In genomic region chr2:84519514-84520067, GRCm38 (mm10) we compare ENCODE assay signal across 10 mouse cellular contexts. TPM values are rescaled to one million over a fixed set of nuclear protein-coding genes. Genes with fewer than 3 reads are reported as not detected.
DNase-seq lines count a peak whose midpoint lies in the region; ATAC-seq and TF ChIP-seq lines count a peak whose summit lies in the region.
"Had no signal": no experiment of that assay in that cellular context is flagged by ENCODE, and none has a peak within 500 bp of the region (broad histone marks: within the 10 kb centered on the region; RNA-seq: fewer than 3 reads in every experiment).

No protein-coding gene starts in this region.

- no peak overlapping the region for H3K4me3 ChIP-seq in left cerebral cortex, adult 2 months
- H3K4me3 ChIP-seq in heart, embryonic 14.5 days (ENCODE audit: control insufficient read depth in 1 of 2, insufficient read depth in 1 of 2, low read depth in 1 of 2, low read length in 2 of 2): no peak overlapping the region
- H3K4me3 ChIP-seq in stomach, embryonic 15.5 days (replicated peaks): no peak overlapping the region

- TF ChIP-seq CTCF in left cerebral cortex, adult 2 months (IDR thresholded peaks at IDR 0.05): no peak

- H3K27ac ChIP-seq in left cerebral cortex, adult 2 months: peak overlapping the region; percentile 24; the same call in 1 of the 2 replicates
- peak overlapping the region; percentile 89 to 91 for H3K27ac ChIP-seq in heart, embryonic 14.5 days (replicated peaks in 1 of 2; ENCODE audit: control insufficient read depth in 1 of 2, insufficient read depth in 1 of 2, low read depth in 2 of 2, low read length in 2 of 2)
- H3K27ac ChIP-seq in stomach, embryonic 15.5 days: peak overlapping the region; percentile 82

- 18% methylated on average over 12 of the region's 12 CpGs for WGBS in heart, embryonic 14.5 days
- 33% methylated on average over 12 of the region's 12 CpGs for WGBS in stomach, embryonic 15.5 days

- peak; percentile 66 for ATAC-seq in heart, embryonic 14.5 days (ENCODE audit: insufficient number of reproducible peaks, insufficient read depth, low FRiP score, low read depth)
- ATAC-seq in stomach, embryonic 15.5 days (ENCODE audit: insufficient read depth, low FRiP score, low read depth): peak; percentile 88

- 0 out of 2 replicates have a peak overlapping the region, but pooled peaks have one; percentile 28 for H3K9ac ChIP-seq in heart, embryonic 14.5 days (ENCODE audit: low read length)
- H3K9ac ChIP-seq in stomach, embryonic 15.5 days: no peak overlapping the region

- H3K27me3 ChIP-seq in heart, embryonic 14.5 days (ENCODE audit: control insufficient read depth, insufficient read depth, low read length): no peaks in the 10 kb centered on the region
- no peaks in the 10 kb centered on the region for H3K27me3 ChIP-seq in stomach, embryonic 15.5 days (replicated peaks)

- peaks cover 9 to 19% of the 10 kb centered on the region in 2 experiments for H3K4me1 ChIP-seq in heart, embryonic 14.5 days (ENCODE audit: control insufficient read depth in 2 of 2, insufficient read depth in 2 of 2, low read length in 2 of 2)
- 0 out of 2 replicates have a peak, but pooled peaks cover 6% of the 10 kb centered on the region for H3K4me1 ChIP-seq in stomach, embryonic 15.5 days

- H3K9me3 ChIP-seq in heart, embryonic 14.5 days (ENCODE audit: control insufficient read depth, low read length): 0 out of 2 replicates have a peak, but pooled peaks cover 4% of the 10 kb centered on the region
- H3K9me3 ChIP-seq in stomach, embryonic 15.5 days: no peaks in the 10 kb centered on the region

- no peaks in the 10 kb centered on the region for H3K36me3 ChIP-seq in heart, embryonic 14.5 days (ENCODE audit: control insufficient read depth, insufficient read depth, low read length)
- H3K36me3 ChIP-seq in stomach, embryonic 15.5 days: no peaks in the 10 kb centered on the region

- peak overlapping the region; percentile 45 for H3K4me2 ChIP-seq in heart, embryonic 14.5 days (ENCODE audit: low read length)
- peak overlapping the region; percentile 29 for H3K4me2 ChIP-seq in stomach, embryonic 15.5 days

- DNase-seq in left cerebral cortex, adult 2 months (ENCODE audit: extremely low spot score in 1 of 2, low spot score in 2 of 2): no peak
- DNase-seq in left cerebral cortex, postnatal 36 days (ENCODE audit: low spot score in 2 of 2): no peak
- DNase-seq in kidney, postnatal 36 days: peak; percentile 16 to 34
- DNase-seq in left cerebral cortex, adult 8-10 months (ENCODE audit: low spot score in 2 of 2): no peak
- no peak for DNase-seq in left cerebral cortex, postnatal 25 days (ENCODE audit: low spot score in 2 of 2)
- no peak for DNase-seq in urinary bladder, adult 2 months (ENCODE audit: low spot score)
- DNase-seq: cerebellum, adult 11 months; left cerebral cortex, postnatal 4 days had no signal

- intact Hi-C loops in left cerebral cortex, adult 2 months (cut with DNase I): no loop called here
- intact Hi-C loops in left cerebral cortex, postnatal 36 days (cut with DNase I): no loop called here
- intact Hi-C loops in left cerebral cortex, postnatal 25 days (cut with DNase I): no loop called here

RNA-seq across cellular contexts. Expression of gene Tfpi, which starts 43.0 kb away (rescaled TPM):
- total RNA-seq in left cerebral cortex, adult 2 months (2021): 1 to 10 TPM; 3.8 to 4.4 TPM
- 1 to 10 TPM; 3.8 to 5.8 TPM for total RNA-seq in left cerebral cortex, postnatal 36 days (2021)
- 87.0 and 90.8 TPM in 2 replicates for polyA plus RNA-seq in heart, embryonic 14.5 days (2014; fragmentation: Nextera tagmentation; extraction: Ambion mirVana)
- polyA plus RNA-seq in stomach, embryonic 15.5 days (2015; fragmentation: Nextera tagmentation; extraction: Ambion mirVana): 44.2 and 47.4 TPM in 2 replicates
- 1 to 10 TPM; 4.3 to 5.0 (median 4.3) TPM for total RNA-seq in left cerebral cortex, adult 8-10 months (2022)
- total RNA-seq in left cerebral cortex, postnatal 25 days (2021): 1 to 10 TPM; 5.3 to 6.0 TPM
- 19.3 and 21.8 TPM in 2 replicates for polyA plus RNA-seq in urinary bladder, adult 2 months (2012; rRNA removed)

Comparison
In these comparisons a context has a peak if more than half of its experiments do, and no peak if none do; other contexts are left out.
1. DNase-seq: peak in kidney, postnatal 36 days (2 of 2); none in left cerebral cortex, adult 2 months (0 of 2), left cerebral cortex, postnatal 36 days (0 of 2), left cerebral cortex, adult 8-10 months (0 of 2), left cerebral cortex, postnatal 25 days (0 of 2) and urinary bladder, adult 2 months (single experiment).
2. H3K27ac ChIP-seq: peak in every context shown above with its lines; median percentile 90 in heart, embryonic 14.5 days; 82 in stomach, embryonic 15.5 days; 24 in left cerebral cortex, adult 2 months.